Mouse (Mus musculus): ENCODE data around the gene Chd3.
A peak's percentile ranks its signal among the peaks of the same experiment; 100 is the strongest.

Gene Chd3

GRCm38 (mm10) chr11:69390400-69391034, 21.3 kb upstream of the Chd3 start:
- DNase-seq (ENCODE audit: low read depth, low spot score), result peak; percentile 76

GRCm38 (mm10) chr11:69389531-69390399, 20.6 kb upstream of the Chd3 start:
- peak; percentile 22 for DNase-seq (ENCODE audit: low read depth, low spot score)

- peak; percentile 1 for DNase-seq (ENCODE audit: low read depth, low spot score)
Observed at GRCm38 (mm10) chr11:69388680-69389079, 19.5 kb upstream of the Chd3 start.

DNA sequence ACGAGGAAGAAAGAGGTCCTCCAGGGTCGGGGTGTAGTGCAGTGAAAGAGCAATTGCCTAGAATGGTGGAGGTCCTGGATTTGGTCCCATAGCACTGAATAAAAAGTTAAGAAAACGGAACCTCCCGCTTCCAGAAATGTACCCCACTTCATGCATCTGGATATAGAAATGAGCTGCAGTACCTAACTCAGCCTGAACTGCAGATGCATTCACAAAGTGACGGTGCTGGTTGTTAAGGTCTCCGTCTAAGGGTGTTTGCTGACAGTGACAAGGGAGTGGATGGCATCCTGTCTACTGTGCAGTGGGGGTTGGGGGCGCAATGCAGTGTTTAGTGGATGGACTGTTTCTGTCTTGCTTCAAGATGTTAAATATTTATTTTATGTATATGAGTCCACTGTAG, 17.6 kb upstream of the Chd3 start:
- no peak for DNase-seq (ENCODE audit: low read depth, low spot score)

DNA sequence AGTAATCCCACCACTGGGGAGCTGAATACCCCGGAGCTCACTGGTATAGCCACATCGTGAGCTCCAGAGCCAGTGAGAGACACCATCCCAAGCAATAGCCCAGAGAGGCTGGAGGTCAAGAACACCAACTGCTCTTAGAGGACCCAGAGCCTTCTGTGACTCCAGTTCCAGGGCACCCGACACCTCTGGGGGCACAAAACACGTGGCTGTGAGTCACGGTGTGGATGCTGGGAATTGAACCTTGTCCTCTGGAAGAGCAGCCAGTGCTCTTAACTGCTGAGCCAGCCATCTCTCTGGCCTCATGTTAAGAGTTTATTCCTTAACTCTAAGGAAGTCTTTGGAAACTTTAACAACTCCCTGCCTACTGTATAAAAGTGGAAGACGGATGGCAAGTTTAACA, 15.8 kb upstream of the Chd3 start:
- DNase-seq (ENCODE audit: low read depth, low spot score), result no peak

DNA sequence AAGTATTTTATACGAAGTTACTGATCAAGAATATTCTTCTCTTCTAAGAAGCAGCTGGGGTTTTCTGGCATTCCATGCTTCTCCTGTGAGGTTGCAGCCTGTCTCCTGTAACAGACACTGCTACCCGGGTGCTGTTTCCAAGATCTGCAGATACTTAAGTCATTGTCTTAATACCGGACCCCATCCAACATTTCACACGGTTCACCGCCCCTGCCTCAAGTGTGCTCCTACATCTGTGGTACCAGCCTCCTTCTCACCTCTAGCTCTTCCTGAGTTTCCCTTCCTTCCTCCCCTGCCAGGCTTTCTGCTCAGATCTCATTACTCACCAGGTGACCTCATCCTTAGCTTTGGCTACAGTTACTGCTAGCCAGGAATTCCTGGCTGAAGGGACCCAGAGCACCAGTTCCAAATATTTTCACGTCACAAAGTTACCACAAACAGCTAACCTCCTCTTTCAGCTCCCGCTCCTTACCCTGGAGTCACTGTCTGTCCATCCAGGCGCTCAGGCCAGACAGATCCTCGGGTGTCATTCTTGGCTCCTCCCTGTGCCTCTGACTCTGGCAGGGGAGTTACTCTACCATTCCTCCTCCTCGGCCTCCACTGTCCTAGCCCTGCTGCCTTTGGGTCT, 13.4 kb upstream of the Chd3 start:
- no peak for DNase-seq (ENCODE audit: low read depth, low spot score)

GRCm38 (mm10) chr11:69381356-69381755, 12.2 kb upstream of the Chd3 start:
- no peak for DNase-seq (ENCODE audit: low read depth, low spot score)

- DNase-seq (ENCODE audit: low read depth, low spot score), result no peak
Observed at GRCm38 (mm10) chr11:69379600-69379999, 10.4 kb upstream of the Chd3 start.

DNA sequence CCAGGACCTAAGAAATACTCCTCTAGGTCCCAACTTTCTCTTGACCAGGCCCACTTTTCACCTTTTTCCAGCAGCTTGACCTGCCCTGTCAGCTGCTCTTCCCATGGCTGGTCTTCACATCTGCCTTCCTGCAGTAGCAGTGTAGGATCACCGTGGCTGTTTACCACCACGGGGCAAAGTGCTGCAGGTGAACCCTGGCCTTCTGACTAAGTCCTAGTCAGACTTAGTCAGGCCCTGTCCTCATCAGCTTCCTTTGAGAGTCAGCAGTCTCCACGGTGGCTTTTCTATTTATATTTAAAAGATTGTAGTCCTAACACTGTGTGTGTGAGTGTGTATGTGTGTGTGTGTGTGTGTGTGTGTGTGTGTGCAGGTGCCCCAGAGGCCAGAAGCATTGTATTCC, 8.6 kb upstream of the Chd3 start:
- DNase-seq (ENCODE audit: low read depth, low spot score), result no peak

- no peak for DNase-seq (ENCODE audit: low read depth, low spot score)
Observed at GRCm38 (mm10) chr11:69375646-69376045, 6.4 kb upstream of the Chd3 start.

- peak; percentile 83 for DNase-seq (ENCODE audit: low read depth, low spot score)
Observed at GRCm38 (mm10) chr11:69373223-69373965, 4.2 kb upstream of the Chd3 start.

- DNase-seq (ENCODE audit: low read depth, low spot score), result peak; percentile 63
Observed at GRCm38 (mm10) chr11:69372780-69373170, 3.6 kb upstream of the Chd3 start.

GRCm38 (mm10) chr11:69372056-69372779, 3.0 kb upstream of the Chd3 start:
- no peak for DNase-seq (ENCODE audit: low read depth, low spot score)

DNA sequence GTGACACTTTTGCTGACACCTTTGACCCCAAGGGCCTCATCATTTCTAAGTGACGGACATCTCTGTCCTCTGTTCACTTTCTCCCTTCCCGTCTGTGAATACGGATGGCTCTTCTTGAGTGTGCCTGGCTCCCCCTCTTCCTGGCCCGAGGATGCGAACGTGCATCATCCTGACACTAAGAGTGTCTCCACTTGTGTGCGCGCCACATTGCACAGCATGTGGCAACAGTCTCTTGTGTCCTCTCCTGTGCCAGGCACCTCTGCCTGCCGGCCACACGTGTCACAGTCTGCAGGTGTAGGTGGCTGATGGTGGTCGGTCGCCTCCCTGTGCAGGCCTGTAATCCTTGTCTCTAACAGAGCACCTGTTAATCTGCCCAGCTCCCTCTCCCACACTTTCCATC, 2.4 kb upstream of the Chd3 start:
- DNase-seq (ENCODE audit: low read depth, low spot score), result no peak

GRCm38 (mm10) chr11:69370817-69371215, 1.6 kb upstream of the Chd3 start:
- DNase-seq (ENCODE audit: low read depth, low spot score), result no peak

DNA sequence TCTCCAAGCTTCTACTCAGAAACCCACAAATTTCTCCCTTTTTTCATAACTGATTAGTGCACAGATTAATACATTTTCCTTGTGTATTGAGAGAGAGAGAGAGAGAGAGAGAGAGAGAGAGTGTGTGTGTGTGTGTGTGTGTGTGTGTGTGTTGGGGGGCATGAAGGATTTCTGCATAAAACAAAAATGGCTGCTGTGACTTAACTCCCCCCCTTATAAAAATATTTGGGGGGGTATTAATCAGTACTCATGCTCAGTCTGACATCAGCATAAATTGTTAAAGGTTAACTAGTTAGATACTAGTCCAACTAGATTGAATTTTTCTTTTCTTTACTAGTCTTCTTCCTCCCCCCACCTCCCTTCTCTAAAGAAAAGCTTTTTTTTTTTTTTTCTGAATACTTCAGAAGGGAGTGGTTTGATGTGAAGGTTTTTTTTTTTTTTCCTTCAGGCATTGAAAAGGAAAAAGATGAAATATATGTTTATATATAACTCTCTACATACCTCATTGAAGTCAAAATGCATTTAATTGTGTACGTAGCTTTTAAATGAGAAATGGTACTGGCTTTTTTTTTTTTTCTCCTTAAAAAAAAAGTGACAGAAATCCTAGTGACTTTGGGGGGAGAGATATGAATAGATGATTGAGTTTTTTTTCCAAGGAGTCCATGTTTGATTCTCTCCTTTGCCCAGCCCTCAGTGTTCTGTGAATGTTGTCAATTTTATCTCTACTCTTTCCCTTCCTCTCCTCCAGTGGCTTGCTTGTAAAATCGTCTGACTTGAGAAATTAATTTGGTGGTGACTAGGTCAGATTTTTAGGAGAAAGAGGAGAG, 997 bp upstream of the Chd3 start:
- DNase-seq (ENCODE audit: low read depth, low spot score), result no peak

GRCm38 (mm10) chr11:69368356-69369214, 621 bp downstream of the Chd3 start:
- no peak for DNase-seq (ENCODE audit: low read depth, low spot score)

DNA sequence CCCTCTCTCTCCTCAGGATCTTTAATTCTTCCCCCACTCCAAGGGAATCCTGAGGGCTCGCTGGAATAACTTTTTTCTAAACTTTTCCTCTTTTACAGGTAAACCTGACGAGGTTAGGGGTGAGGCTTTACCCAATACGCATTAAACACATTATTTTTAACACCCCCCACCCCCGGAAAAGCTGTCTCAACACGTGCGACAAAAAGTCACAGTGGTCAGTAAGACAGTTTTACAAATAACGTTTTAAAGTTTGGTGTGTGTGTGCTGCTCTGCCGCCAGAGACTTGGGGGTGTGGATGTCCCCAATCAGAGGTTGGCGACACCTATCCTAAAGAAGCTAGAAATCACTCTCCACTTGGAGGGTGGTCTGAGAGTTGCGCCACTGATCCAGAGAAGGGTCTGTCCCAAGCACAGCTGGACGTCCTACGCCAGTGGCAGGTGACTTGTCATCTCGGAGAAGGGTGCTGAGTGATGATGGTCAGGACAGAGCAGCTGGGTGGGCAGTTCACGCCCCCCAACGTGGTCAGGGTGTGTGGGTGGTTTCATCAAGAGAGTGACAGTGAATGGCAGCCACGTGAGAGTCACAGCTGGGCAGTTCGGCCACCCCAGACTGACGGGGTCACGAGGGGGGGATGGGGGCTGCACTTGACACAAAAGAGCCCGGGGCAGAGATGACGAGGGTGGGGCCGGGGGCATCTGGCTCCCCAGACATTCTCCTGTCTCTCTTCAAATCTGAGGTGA, 1.4 kb downstream of the Chd3 start:
- DNase-seq (ENCODE audit: low read depth, low spot score), result no peak

All from ES-CJ7 (cell line).